Mouse (Mus musculus): ENCODE measurements around the gene Slc26a5.
A peak's percentile ranks its signal among the peaks of the same experiment; 100 is the strongest.

Slc26a5 gene

GRCm38 (mm10) chr5:21865346-21866107 lies at the start of gene Slc26a5:
Slc26a5 (minus strand) TSS chr5:21865604.
- DNase-seq, result no peak

- no peak for DNase-seq
Measured at GRCm38 (mm10) chr5:21914776-21915175, 49.4 kb upstream of the Slc26a5 start.

GRCm38 (mm10) chr5:21912835-21913530 lies 47.6 kb upstream of the Slc26a5 start:
- DNase-seq, result no peak

- no peak for DNase-seq
Measured at GRCm38 (mm10) chr5:21910726-21911125, 45.3 kb upstream of the Slc26a5 start.

GRCm38 (mm10) chr5:21909713-21910112 lies 44.3 kb upstream of the Slc26a5 start:
- DNase-seq, result no peak

GRCm38 (mm10) chr5:21901411-21901810 lies 36.0 kb upstream of the Slc26a5 start:
- DNase-seq, result no peak

GRCm38 (mm10) chr5:21900891-21901290 lies 35.5 kb upstream of the Slc26a5 start:
- DNase-seq, result no peak

- DNase-seq, result no peak
Measured at GRCm38 (mm10) chr5:21898875-21899274, 33.5 kb upstream of the Slc26a5 start.

GRCm38 (mm10) chr5:21896586-21896985 lies 31.2 kb upstream of the Slc26a5 start:
- DNase-seq, result no peak

GRCm38 (mm10) chr5:21894168-21894567 lies 28.8 kb upstream of the Slc26a5 start:
- no peak for DNase-seq

- DNase-seq, result no peak
Measured at GRCm38 (mm10) chr5:21866750-21867149, 1.3 kb upstream of the Slc26a5 start.

GRCm38 (mm10) chr5:21866311-21866712 lies 908 bp upstream of the Slc26a5 start:
- peak; percentile 28 for DNase-seq

GRCm38 (mm10) chr5:21858653-21859052 lies 6.8 kb downstream of the Slc26a5 start:
- DNase-seq, result no peak

GRCm38 (mm10) chr5:21851679-21852340 lies 13.6 kb downstream of the Slc26a5 start:
- peak; percentile 41 for DNase-seq

- DNase-seq, result no peak
Measured at GRCm38 (mm10) chr5:21847438-21847837, 18.0 kb downstream of the Slc26a5 start.

- no peak for DNase-seq
Measured at GRCm38 (mm10) chr5:21846616-21847290, 18.7 kb downstream of the Slc26a5 start.

- DNase-seq, result no peak
Measured at GRCm38 (mm10) chr5:21844676-21845075, 20.7 kb downstream of the Slc26a5 start.

- DNase-seq, result no peak
Measured at GRCm38 (mm10) chr5:21831761-21832160, 33.6 kb downstream of the Slc26a5 start.

- peak; percentile 70 for DNase-seq
Measured at GRCm38 (mm10) chr5:21828855-21829254, 36.5 kb downstream of the Slc26a5 start.

- DNase-seq, result no peak
Measured at GRCm38 (mm10) chr5:21827643-21828042, 37.8 kb downstream of the Slc26a5 start.

GRCm38 (mm10) chr5:21826370-21826769 lies 39.0 kb downstream of the Slc26a5 start:
- DNase-seq, result no peak

GRCm38 (mm10) chr5:21813994-21814393 lies 51.4 kb downstream of the Slc26a5 start:
- DNase-seq, result no peak

GRCm38 (mm10) chr5:21810924-21811323 lies 54.5 kb downstream of the Slc26a5 start:
- DNase-seq, result no peak
